Mouse (Mus musculus) liver, embryonic 11.5 days (tissue): Measurements from ENCODE around the gene Ube2n. TPM values are rescaled to one million over a fixed set of nuclear protein-coding genes. Genes with fewer than 3 reads are reported as not detected.
A peak's percentile ranks its signal among the peaks of the same experiment; 100 is the strongest.

Experiments
- ATAC-seq: fragments of 200-750 bp; cut with Nextera tagmentation; replicated peaks from 2 replicates; pipeline ENCODE4 v1.8.0; 2017; ENCODE audit warnings: moderate number of reproducible peaks, mild to moderate bottlenecking, moderate TSS enrichment, moderate library complexity; ENCODE audit not compliant: low FRiP score
- DNase-seq: peaks from one replicate; pipeline ENCODE4 v3.0.0-alpha.2; 2017; ENCODE audit warnings: low spot score
- H3K27ac ChIP-seq: fragments of 300-500 bp; sonication (generic); 2 replicates; pipeline ENCODE4 v1.5.1; 2014; ENCODE audit warnings: mild to moderate bottlenecking, low read depth, low read length, control low read depth
- H3K27me3 ChIP-seq: fragments of 300-500 bp; sonication (generic); replicated peaks from 2 replicates; pipeline ENCODE4 v1.6.1; 2014; ENCODE audit warnings: low read length, mixed read lengths; ENCODE audit not compliant: control insufficient read depth, insufficient read depth
- H3K36me3 ChIP-seq: fragments of 300-500 bp; sonication (generic); 2 replicates; pipeline ENCODE4 v1.6.1; 2014; ENCODE audit warnings: mild to moderate bottlenecking, low read length, moderate library complexity, mixed read lengths; ENCODE audit not compliant: control insufficient read depth, insufficient read depth
- H3K4me1 ChIP-seq: fragments of 300-500 bp; sonication (generic); replicated peaks from 2 replicates; pipeline ENCODE4 v1.6.1; 2014; ENCODE audit warnings: low read length, mixed read lengths; ENCODE audit not compliant: control insufficient read depth, insufficient read depth
- H3K4me2 ChIP-seq: fragments of 300-500 bp; sonication (generic); 2 replicates; pipeline ENCODE4 v1.6.1; 2014; ENCODE audit warnings: mild to moderate bottlenecking, control low read depth, moderate library complexity
- H3K4me3 ChIP-seq: fragments of 300-500 bp; sonication (generic); 2 replicates; pipeline ENCODE4 v1.5.1; 2014; ENCODE audit warnings: low read depth, low read length, control low read depth
- H3K9ac ChIP-seq: fragments of 300-500 bp; sonication (generic); 2 replicates; pipeline ENCODE4 v1.6.1; 2014; ENCODE audit warnings: low read depth, low read length, control low read depth
- H3K9me3 ChIP-seq: fragments of 300-500 bp; sonication (generic); 2 replicates; pipeline ENCODE4 v1.6.1; 2016; ENCODE audit warnings: low read length, inconsistent platforms, mixed read lengths; ENCODE audit not compliant: control insufficient read depth
- WGBS: fragments of 180-500 bp; shearing (Covaris S2); extraction: QIAGEN DNeasy Blood & Tissue Kit; methylation state at CpG from one replicate; pipeline ENCODE4 v1.1.7; 2014; 5-methylcytosine and 5-hydroxymethylcytosine counted together
- microRNA-seq: library from miRNA; unstranded; fragments of <30 nt; microRNA quantifications from one replicate; pipeline ENCODE4, GENCODE M21; 2017; ENCODE audit warnings: borderline number of aligned reads
- polyA plus RNA-seq: library from polyadenylated mRNA; unstranded; fragments of >200 nt; fragmentation: Nextera tagmentation; extraction: Ambion mirVana; gene quantifications from 2 replicates; pipeline ENCODE4 v1.2.1, GENCODE M21; 2014

Gene Ube2n
- polyA plus RNA-seq, 1 experiment from 2014 or later: 310 TPM

GRCm38 (mm10) chr10:95587509-95588220, 72.7 kb downstream of the Ube2n start:
- H3K9me3 ChIP-seq: no peaks in the 10 kb centered on the region
- no peak overlapping the region for H3K4me2 ChIP-seq
- no peak overlapping the region for H3K27ac ChIP-seq
- no peak for ATAC-seq
- 77% methylated on average over 8 of the region's 8 CpGs for WGBS
- no peak overlapping the region for H3K4me3 ChIP-seq
- H3K9ac ChIP-seq: no peak overlapping the region
- no peak for DNase-seq
- H3K36me3 ChIP-seq: no peaks in the 10 kb centered on the region
- no peaks in the 10 kb centered on the region for H3K4me1 ChIP-seq
- no peaks in the 10 kb centered on the region for H3K27me3 ChIP-seq

- 90% methylated on average over 4 of the region's 4 CpGs for WGBS
- Histone ChIP-seq H3K9me3 (no peaks in the 10 kb centered on the region), H3K27ac (no peak overlapping the region), H3K9ac (no peak overlapping the region), H3K36me3 (no peaks in the 10 kb centered on the region), H3K4me2 (no peak overlapping the region), H3K4me1 (no peaks in the 10 kb centered on the region), H3K27me3 (no peaks in the 10 kb centered on the region), H3K4me3 (no peak overlapping the region)
- DNase-seq: no peak
- no peak for ATAC-seq
Observed at GRCm38 (mm10) chr10:95589196-95589595, 74.3 kb downstream of the Ube2n start.

- no peaks in the 10 kb centered on the region for H3K9me3 ChIP-seq
- H3K27me3 ChIP-seq: no peaks in the 10 kb centered on the region
- H3K36me3 ChIP-seq: no peaks in the 10 kb centered on the region
- H3K4me2 ChIP-seq: no peak overlapping the region
- H3K9ac ChIP-seq: no peak overlapping the region
- no peak overlapping the region for H3K27ac ChIP-seq
- no peak overlapping the region for H3K4me3 ChIP-seq
- DNase-seq (no peak), ATAC-seq (no peak)
- H3K4me1 ChIP-seq: no peaks in the 10 kb centered on the region
- WGBS: 73% methylated on average over 6 of the region's 6 CpGs
Observed at GRCm38 (mm10) chr10:95590196-95590595, 75.3 kb downstream of the Ube2n start.

- H3K4me1 ChIP-seq: no peaks in the 10 kb centered on the region; the same call in 1 of the 2 replicates
- DNase-seq: no peak
- no peak for ATAC-seq
- H3K36me3 ChIP-seq: no peaks in the 10 kb centered on the region
- no peak overlapping the region for H3K4me2 ChIP-seq
- no peak overlapping the region for H3K27ac ChIP-seq
- H3K9me3 ChIP-seq: no peaks in the 10 kb centered on the region
- no peak overlapping the region for H3K4me3 ChIP-seq
- no peak overlapping the region for H3K9ac ChIP-seq
- H3K27me3 ChIP-seq: no peaks in the 10 kb centered on the region
- WGBS: 72% methylated on average over 4 of the region's 4 CpGs
Observed at GRCm38 (mm10) chr10:95591257-95591656, 76.3 kb downstream of the Ube2n start.

GRCm38 (mm10) chr10:95594414-95594813, 79.5 kb downstream of the Ube2n start:
- H3K27me3 ChIP-seq: no peaks in the 10 kb centered on the region
- 53% methylated on average over 11 of the region's 11 CpGs for WGBS
- H3K4me3 ChIP-seq: no peak overlapping the region
- H3K36me3 ChIP-seq: no peaks in the 10 kb centered on the region
- no peaks in the 10 kb centered on the region; the same call in 1 of the 2 replicates for H3K4me1 ChIP-seq
- H3K9me3 ChIP-seq: no peaks in the 10 kb centered on the region
- no peak for DNase-seq
- no peak overlapping the region for H3K27ac ChIP-seq
- no peak overlapping the region for H3K4me2 ChIP-seq
- no peak for ATAC-seq
- no peak overlapping the region for H3K9ac ChIP-seq

Small RNA genes lying within 50 kb of the gene (microRNA-seq; reads per million reads assigned to microRNA genes)
- gene Mir3058: 32.0 reads per million, percentile 36 among the genes with 10 or more reads in this experiment

Other genes with a start within 250 kb of the Ube2n start
- gene Cradd, start 191.0 kb upstream of the Ube2n start, polyA plus RNA-seq: 10.1 and 10.5 TPM in 2 replicates
- 19.4 and 21.1 TPM in 2 replicates for gene Socs2, start 98.0 kb upstream of the Ube2n start, polyA plus RNA-seq
- 364 and 391 TPM in 2 replicates for gene Mrpl42, start 13.2 kb upstream of the Ube2n start, polyA plus RNA-seq
- 95.8 and 97.9 TPM in 2 replicates for gene Nudt4, start 49.0 kb downstream of the Ube2n start, polyA plus RNA-seq
- gene Anapc15-ps, start 158.3 kb downstream of the Ube2n start, polyA plus RNA-seq: not detected in 2 replicates